Mouse (Mus musculus): ENCODE results near the gene Vmn1r37.
"Not testable (repeated sequence)": the region's sequence is repeated elsewhere in the genome, so short reads cannot be mapped to it uniquely, and the experiment has no call there.

Gene Vmn1r37

GRCm38 (mm10) chr6:66729082-66729481 is at the start of gene Vmn1r37:
Gene Vmn1r37, plus strand, starts transcription at chr6:66729382.
- not testable (repeated sequence) for DNase-seq (ENCODE audit: low spot score in 2 of 2)

- no peak for DNase-seq (ENCODE audit: low spot score in 2 of 2)
Observed at GRCm38 (mm10) chr6:66685806-66686205, 43.4 kb upstream of the Vmn1r37 start, which contains the start of gene Vmn1r35. Gene Vmn1r35, minus strand, starts transcription at chr6:66685906.

- no peak for DNase-seq (ENCODE audit: low spot score in 2 of 2)
Observed at GRCm38 (mm10) chr6:66708901-66709300, 20.3 kb upstream of the Vmn1r37 start.

- no peak for DNase-seq (ENCODE audit: low spot score in 2 of 2)
Observed at GRCm38 (mm10) chr6:66713854-66714253, 15.3 kb upstream of the Vmn1r37 start.

GRCm38 (mm10) chr6:66719068-66719467 is 10.1 kb upstream of the Vmn1r37 start, which contains the start of gene Vmn1r36:
Gene Vmn1r36, minus strand, starts transcription at chr6:66719168.
- not testable (repeated sequence) for DNase-seq (ENCODE audit: low spot score in 2 of 2)

- not testable (repeated sequence) for DNase-seq (ENCODE audit: low spot score in 2 of 2)
Observed at GRCm38 (mm10) chr6:66782527-66782926, 53.3 kb downstream of the Vmn1r37 start, which contains the start of gene Vmn1r38. Gene Vmn1r38, minus strand, starts transcription at chr6:66782627.
